Mouse (Mus musculus) lung, postnatal 0 days (tissue): ENCODE data around the gene Nfix. TPM values are rescaled to one million over a fixed set of nuclear protein-coding genes. Genes with fewer than 3 reads are reported as not detected.

ENCODE experiments used
- ATAC-seq: fragments of 200-750 bp; cut with Nextera tagmentation; 2 replicates; pipeline ENCODE4 v1.8.0; 2017; ENCODE audit warnings: moderate library complexity
- DNase-seq: peaks from one replicate; pipeline ENCODE4 v3.0.0-alpha.2; 2016; ENCODE audit warnings: low spot score
- H3K27ac ChIP-seq: fragments of 300-500 bp; sonication (generic); 2 replicates; pipeline ENCODE4 v1.5.1; 2014; ENCODE audit warnings: antibody characterized with exemption, mild to moderate bottlenecking, low read length, mixed read lengths
- H3K27me3 ChIP-seq: fragments of 300-500 bp; sonication (generic); replicated peaks from 2 replicates; pipeline ENCODE4 v1.6.1; 2014; ENCODE audit warnings: low read length, mixed read lengths; ENCODE audit not compliant: insufficient read depth
- H3K36me3 ChIP-seq: fragments of 300-500 bp; sonication (generic); 2 replicates; pipeline ENCODE4 v1.6.1; 2014; ENCODE audit warnings: low read length, mixed read lengths; ENCODE audit not compliant: insufficient read depth
- H3K4me1 ChIP-seq: fragments of 300-500 bp; sonication (generic); 2 replicates; pipeline ENCODE4 v1.6.1; 2014; ENCODE audit warnings: antibody characterized with exemption, low read depth, low read length, mixed read lengths; ENCODE audit not compliant: insufficient read depth
- H3K4me2 ChIP-seq: fragments of 300-500 bp; sonication (generic); replicated peaks from 2 replicates; pipeline ENCODE4 v1.6.1; 2014; ENCODE audit warnings: low read depth, mild to moderate bottlenecking, low read length, moderate library complexity, mixed read lengths
- H3K4me3 ChIP-seq: fragments of 300-500 bp; sonication (generic); 2 replicates; pipeline ENCODE4 v1.5.1; 2014; ENCODE audit warnings: low read depth, low read length
- H3K9ac ChIP-seq: fragments of 300-500 bp; sonication (generic); replicated peaks from 2 replicates; pipeline ENCODE4 v1.6.1; 2014; ENCODE audit warnings: low read depth, mild to moderate bottlenecking
- H3K9me3 ChIP-seq: fragments of 300-500 bp; sonication (generic); 2 replicates; pipeline ENCODE4 v1.6.1; 2016; ENCODE audit warnings: low read length, mixed read lengths
- CTCF ChIP-seq: IDR thresholded peaks from 2 replicates; pipeline ENCODE4 v1.5.1; 2016; ENCODE audit warnings: antibody characterized with exemption, mild to moderate bottlenecking
- EP300 ChIP-seq: IDR thresholded peaks from 2 replicates; pipeline ENCODE4 v1.6.1; 2016; ENCODE audit warnings: antibody characterized with exemption, mild to moderate bottlenecking, control low read depth
- WGBS: fragments of 180-500 bp; shearing (Covaris S2); extraction: QIAGEN DNeasy Blood & Tissue Kit; methylation state at CpG from one replicate; pipeline ENCODE4 v1.1.7; 2014; 5-methylcytosine and 5-hydroxymethylcytosine counted together
- polyA plus RNA-seq: library from polyadenylated mRNA; unstranded; fragments of >200 nt; fragmentation: Nextera tagmentation; extraction: Ambion mirVana; gene quantifications from 2 replicates; pipeline ENCODE4 v1.2.1, GENCODE M21; 2015

Gene Nfix
- polyA plus RNA-seq, 1 experiment from 2014 or later: 38.8 TPM

DNA sequence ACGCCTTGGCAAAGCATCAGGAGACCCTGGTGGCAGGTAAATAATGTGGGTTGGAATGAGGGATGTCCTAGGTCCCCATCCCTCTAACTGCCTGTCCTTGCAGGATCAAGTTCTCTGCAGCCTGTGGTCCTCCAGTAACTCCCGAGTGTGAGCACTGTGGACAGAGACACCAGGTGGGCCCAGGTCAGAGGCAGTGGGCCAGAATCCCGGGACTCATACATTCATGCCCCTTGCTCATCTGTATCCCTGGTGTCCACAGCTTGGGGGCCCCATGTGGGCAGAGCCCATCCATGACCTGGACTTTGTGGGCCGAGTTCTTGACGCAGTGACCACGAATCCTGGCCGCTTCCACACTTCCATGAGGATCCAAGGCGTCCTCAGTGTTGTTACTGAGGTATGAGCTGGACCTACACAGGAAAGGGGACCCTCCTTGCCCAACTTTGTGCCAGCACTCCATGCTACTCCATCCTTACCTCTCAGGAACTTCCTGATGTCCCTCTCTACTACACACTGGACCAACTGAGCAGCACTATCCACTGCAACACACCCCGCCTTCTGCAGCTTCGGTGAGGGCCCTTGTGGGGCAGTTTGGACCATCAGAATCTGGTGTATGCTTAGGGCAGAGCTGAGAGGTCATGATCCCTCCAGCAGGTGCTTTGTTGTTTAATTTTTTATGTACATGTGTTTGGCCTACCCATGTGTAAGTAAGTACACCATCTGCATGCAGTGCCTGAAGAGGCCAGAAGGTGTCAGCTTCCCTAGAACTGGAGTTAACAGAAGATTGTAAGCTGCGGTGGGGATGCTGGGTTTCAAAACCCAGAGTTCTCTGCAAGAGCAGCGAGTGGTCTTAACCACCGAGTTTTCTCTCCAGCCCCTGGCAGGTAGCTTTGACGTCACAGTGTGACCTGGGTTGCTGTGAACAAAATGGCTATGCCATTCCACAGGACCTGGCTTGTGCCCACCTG, 102.7 kb downstream of the Nfix start:
- Histone ChIP-seq H3K36me3 (0 out of 2 replicates have a peak, but pooled peaks cover 13% of the 10 kb centered on the region), H3K4me1 (peaks cover 11% of the 10 kb centered on the region), H3K9me3 (no peaks in the 10 kb centered on the region), H3K4me2 (no peak overlapping the region), H3K4me3 (no peak overlapping the region), H3K27ac (no peak overlapping the region), H3K9ac (no peak overlapping the region), H3K27me3 (no peaks in the 10 kb centered on the region)
- WGBS: 83% methylated on average over 14 of the region's 14 CpGs
- DNase-seq (peak; percentile 74), ATAC-seq (no peak)
- TF ChIP-seq CTCF (peak; percentile 75), EP300 (no peak)

DNA sequence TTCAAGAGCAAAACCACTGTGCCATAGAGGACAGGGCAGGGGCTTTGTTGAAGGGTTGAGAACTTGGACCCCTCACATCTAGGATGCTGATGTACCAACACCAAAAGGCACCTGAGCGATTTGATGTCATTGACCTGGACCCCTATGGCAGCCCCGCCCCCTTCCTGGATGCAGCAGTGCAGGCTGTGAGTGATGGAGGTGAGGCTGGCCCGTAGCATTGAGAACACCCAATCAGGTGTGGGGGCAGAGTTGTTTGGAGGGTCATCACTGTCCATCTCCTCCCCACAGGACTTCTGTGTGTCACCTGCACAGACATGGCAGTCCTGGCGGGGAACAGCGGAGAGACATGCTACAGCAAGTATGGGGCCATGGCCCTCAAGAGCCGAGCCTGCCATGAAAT, 105.0 kb downstream of the Nfix start:
- H3K4me3 ChIP-seq: no peak overlapping the region
- no peaks in the 10 kb centered on the region for H3K27me3 ChIP-seq
- peaks cover 11% of the 10 kb centered on the region for H3K4me1 ChIP-seq
- 93% methylated on average over 6 of the region's 6 CpGs for WGBS
- TF ChIP-seq CTCF: no peak
- TF ChIP-seq EP300: no peak
- ATAC-seq: no peak
- no peak overlapping the region for H3K4me2 ChIP-seq
- H3K9me3 ChIP-seq: no peaks in the 10 kb centered on the region
- no peak overlapping the region for H3K27ac ChIP-seq
- DNase-seq: no peak
- no peak overlapping the region for H3K9ac ChIP-seq
- H3K36me3 ChIP-seq: 0 out of 2 replicates have a peak, but pooled peaks cover 13% of the 10 kb centered on the region

DNA sequence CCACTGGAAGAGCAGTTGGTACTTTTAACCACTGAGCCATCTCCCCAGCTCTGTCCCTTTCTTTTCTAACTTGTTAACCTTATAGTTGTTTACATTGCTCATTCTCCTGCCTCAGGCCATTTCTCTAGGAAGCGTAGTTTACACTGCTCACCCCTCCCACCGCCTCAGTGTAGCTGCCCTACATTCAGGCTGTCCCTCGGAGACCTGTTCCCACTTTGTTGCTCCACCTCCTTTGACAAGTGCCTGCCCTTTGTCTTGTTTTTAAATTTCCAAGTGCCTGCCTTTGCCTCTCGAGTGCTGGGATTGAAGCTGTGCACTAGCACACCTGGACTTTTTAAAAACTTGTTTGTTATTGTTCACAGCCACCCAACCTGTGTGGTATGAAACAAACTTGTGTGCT, 106.8 kb downstream of the Nfix start:
- no peaks in the 10 kb centered on the region for H3K27me3 ChIP-seq
- no peak overlapping the region for H3K4me2 ChIP-seq
- no peak overlapping the region for H3K27ac ChIP-seq
- ATAC-seq: peak; percentile 46
- no peak overlapping the region for H3K4me3 ChIP-seq
- TF ChIP-seq CTCF: no peak
- no peak for TF ChIP-seq EP300
- 42% methylated on average over 4 of the region's 4 CpGs for WGBS
- H3K9me3 ChIP-seq: no peaks in the 10 kb centered on the region
- peak; percentile 61 for DNase-seq
- H3K36me3 ChIP-seq: 0 out of 2 replicates have a peak, but pooled peaks cover 13% of the 10 kb centered on the region
- no peak overlapping the region for H3K9ac ChIP-seq
- H3K4me1 ChIP-seq: peaks cover 7% of the 10 kb centered on the region

DNA sequence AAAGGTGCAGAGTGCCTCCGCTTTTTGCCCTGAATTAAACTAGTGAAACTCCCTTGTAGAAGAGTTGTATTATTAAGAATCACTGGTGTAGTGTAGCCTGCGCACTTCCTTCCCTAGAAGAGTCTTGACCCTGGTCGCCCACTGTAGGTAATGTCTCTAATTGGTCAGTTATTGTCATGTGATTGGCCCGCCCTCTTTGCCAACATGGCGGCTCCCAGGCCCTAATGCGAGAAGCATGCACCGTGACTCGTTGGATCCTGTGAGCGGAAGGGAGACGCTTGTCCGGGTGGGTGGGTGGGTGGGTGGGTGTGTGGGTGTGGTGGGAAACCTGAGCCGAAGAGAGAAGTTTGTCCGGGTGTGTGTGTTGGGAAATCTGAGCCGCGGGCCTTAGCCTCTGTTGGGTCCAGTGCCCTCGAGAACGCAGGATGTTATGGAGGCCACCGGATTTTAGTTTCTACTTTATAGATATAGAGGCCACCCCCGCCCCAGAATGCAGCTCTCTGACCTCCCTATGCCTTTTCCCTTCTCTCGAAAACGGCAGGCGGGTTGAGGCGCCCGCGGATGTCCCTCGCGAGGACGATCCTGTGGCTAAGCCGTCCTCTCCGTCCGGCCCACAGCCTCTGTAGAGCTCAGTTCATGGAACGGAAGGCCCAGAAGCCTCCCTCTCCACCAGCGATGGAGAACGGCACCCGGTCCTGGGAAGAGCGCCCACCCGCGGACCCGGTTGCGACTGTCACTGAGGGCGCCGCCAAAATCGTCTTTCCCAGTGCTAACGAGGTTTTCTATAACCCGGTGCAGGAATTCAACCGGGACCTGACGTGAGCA, 110.8 kb downstream of the Nfix start:
- no peaks in the 10 kb centered on the region for H3K36me3 ChIP-seq
- H3K4me2 ChIP-seq: peak overlapping the region; percentile 82
- 0 out of 2 replicates have a peak overlapping the region, but pooled peaks have one; percentile 17 for H3K27ac ChIP-seq
- DNase-seq (peak; percentile 95), ATAC-seq (peak; percentile 87)
- WGBS: under 1% methylated on average over 45 of the region's 47 CpGs
- peak overlapping the region; percentile 58 for H3K4me3 ChIP-seq
- TF ChIP-seq EP300 (peak; percentile 30; the same call in 1 of the 2 replicates), CTCF (peak; percentile 37; the same call in 1 of the 2 replicates)
- no peaks in the 10 kb centered on the region for H3K27me3 ChIP-seq
- peaks cover 14% of the 10 kb centered on the region; the same call in 1 of the 2 replicates for H3K4me1 ChIP-seq
- H3K9ac ChIP-seq: peak overlapping the region; percentile 65
- H3K9me3 ChIP-seq: no peaks in the 10 kb centered on the region

DNA sequence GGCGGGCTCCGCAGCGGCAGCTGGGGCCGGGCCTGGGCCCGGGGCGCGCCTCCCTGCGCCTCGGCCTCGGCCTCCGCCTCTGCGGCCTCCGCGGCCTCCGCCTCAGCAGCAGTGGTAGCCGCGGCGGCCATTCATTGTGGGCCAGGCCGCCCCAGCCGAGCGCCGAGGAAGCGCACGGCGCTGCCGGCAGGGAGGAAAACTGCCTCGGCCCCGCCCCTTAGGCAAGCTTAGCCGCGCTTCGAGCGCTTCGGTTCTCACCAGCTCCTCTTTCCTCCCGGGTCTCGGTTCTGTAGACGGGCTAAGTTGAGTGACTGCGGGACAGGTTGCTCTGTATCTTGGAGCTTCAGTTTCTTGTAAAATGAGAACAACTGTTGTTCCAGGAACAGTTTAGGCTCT, 112.4 kb downstream of the Nfix start, which contains the start of gene Nacc1:
Gene Nacc1 (minus strand): TSS at position 158 of the 396 bp plus-strand sequence.
- H3K27ac ChIP-seq: peak within 1 kb of the TSS; percentile 86
- 2% methylated on average over 28 of the region's 37 CpGs for WGBS
- TF ChIP-seq CTCF (peak; percentile 37), EP300 (no peak)
- no peaks in the 10 kb centered on the region for H3K9me3 ChIP-seq
- H3K4me1 ChIP-seq: peaks cover 14% of the 10 kb centered on the region; the same call in 1 of the 2 replicates
- H3K36me3 ChIP-seq: no peaks in the 10 kb centered on the region
- DNase-seq (peak; percentile 96), ATAC-seq (peak; percentile 89)
- H3K4me3 ChIP-seq: peak within 1 kb of the TSS; percentile 98
- H3K9ac ChIP-seq: peak within 1 kb of the TSS; percentile 86
- no peaks in the 10 kb centered on the region for H3K27me3 ChIP-seq
- peak within 1 kb of the TSS; percentile 82 for H3K4me2 ChIP-seq
